Mouse (Mus musculus): ENCODE measurements around the gene Apol8.
"Not testable (repeated sequence)": the region's sequence is repeated elsewhere in the genome, so short reads cannot be mapped to it uniquely, and the experiment has no call there.

Gene Apol8

GRCm38 (mm10) chr15:77752443-77752842, 4.4 kb downstream of the Apol8 start:
- no peak for DNase-seq (ENCODE audit: low read depth, low spot score)

DNA sequence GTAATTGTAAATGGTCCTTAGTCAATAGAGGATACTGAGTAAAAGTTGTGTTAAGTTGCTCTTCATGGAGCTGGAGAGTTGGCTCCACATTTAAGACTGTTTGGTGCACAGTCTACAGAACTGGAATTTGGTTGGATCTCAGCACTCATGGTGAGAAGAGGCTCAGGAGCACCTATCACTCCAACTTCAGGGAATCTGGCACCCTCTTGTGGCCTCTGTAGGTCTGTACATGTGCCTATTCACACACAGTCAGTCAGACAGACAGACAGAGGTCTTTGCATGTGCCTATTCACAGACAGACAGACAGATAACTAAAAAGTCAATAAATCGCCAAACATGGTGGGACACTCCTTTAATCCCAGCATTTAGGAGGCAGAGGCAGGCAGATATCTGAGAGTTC, 6.3 kb downstream of the Apol8 start:
- peak; percentile 81 for DNase-seq (ENCODE audit: low read depth, low spot score)

DNA sequence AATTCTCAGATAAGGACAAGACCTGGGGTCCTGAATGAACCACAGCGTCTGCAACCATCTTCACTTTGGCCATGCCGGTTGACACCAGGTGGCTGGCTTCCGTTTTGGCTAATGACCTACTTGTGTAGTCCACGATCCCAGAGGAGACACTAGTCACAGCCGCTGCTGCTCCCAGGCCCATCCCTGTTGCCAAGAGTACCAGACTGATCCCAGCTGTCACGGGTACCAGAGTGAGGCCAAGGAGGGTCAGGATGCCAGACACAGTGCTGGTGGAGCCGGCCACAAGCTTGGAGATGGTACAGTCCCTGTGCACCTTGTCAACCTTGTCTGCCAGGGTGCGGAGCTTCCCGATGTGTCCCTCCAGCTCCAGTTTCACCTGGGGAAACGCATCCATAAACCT, 7.1 kb downstream of the Apol8 start:
- DNase-seq (ENCODE audit: low read depth, low spot score) = no peak

GRCm38 (mm10) chr15:77748414-77748813, 8.4 kb downstream of the Apol8 start:
- DNase-seq (ENCODE audit: low read depth, low spot score) = no peak

GRCm38 (mm10) chr15:77746326-77746725, 10.5 kb downstream of the Apol8 start:
- no peak for DNase-seq (ENCODE audit: low read depth, low spot score)

GRCm38 (mm10) chr15:77745081-77745480, 11.7 kb downstream of the Apol8 start:
- DNase-seq (ENCODE audit: low read depth, low spot score) = no peak

GRCm38 (mm10) chr15:77744632-77745031, 12.2 kb downstream of the Apol8 start:
- DNase-seq (ENCODE audit: low read depth, low spot score) = no peak

DNA sequence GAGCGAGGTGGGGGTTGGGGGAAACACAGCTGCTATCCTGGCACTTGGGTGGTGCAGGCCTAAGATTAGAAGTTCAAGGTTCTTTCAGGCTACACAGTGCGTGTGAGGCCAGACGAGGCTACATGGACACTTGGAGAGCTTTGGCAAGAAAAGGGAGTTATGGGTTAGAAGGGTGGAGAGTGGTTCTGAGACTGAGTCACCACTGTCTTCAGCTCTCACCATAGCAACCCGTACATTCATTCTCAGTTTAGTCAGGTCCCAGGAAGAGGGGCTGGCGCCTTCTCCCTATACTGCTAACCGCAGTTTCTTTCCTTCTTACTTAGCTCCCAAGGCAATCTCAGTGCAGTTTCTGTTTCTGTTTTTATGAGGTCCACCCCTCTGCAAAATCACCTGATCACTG, 15.2 kb downstream of the Apol8 start:
- DNase-seq (ENCODE audit: low read depth, low spot score) = not testable (repeated sequence)

DNA sequence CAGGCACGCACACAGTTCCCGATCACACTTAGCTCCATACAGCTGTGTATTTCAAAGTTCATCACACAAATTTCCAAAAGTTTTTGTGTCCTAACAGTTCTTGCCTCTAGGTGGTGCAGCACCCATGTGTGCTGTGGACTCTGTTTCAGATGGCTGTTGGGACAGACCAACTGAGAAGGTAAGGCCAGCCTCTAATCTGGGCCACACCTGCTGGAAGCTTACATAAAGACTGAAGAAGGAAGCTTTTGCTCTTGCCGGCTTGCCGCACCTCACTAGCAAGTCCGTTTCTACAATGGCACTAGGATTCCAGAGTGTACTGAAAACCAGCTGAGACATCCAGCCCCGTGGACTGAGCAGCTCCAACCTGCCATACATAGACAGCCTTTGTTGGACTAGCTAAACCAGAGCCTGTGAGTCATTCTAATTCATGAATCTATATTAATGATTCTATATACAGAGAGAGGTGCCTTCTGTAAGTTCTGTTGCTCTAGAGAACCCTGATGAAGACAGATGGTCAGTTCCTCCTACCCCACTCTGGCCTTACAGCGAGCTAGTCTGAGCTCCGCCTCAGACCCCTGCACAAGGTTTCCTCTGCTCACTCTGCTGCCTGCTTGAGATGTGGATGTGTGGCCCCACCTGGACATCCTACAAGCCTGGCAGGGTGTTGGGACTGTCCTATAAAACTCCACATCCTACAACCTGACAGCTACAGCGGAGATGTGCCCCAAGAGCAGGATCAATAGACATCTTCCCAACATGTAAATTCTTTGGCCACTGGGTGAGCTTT, 16.1 kb downstream of the Apol8 start:
- no peak for DNase-seq (ENCODE audit: low read depth, low spot score)

GRCm38 (mm10) chr15:77733903-77734302, 22.9 kb downstream of the Apol8 start:
- DNase-seq (ENCODE audit: low read depth, low spot score) = not testable (repeated sequence)

- DNase-seq (ENCODE audit: low read depth, low spot score) = peak; percentile 61
Observed at GRCm38 (mm10) chr15:77733380-77733779, 23.4 kb downstream of the Apol8 start.

DNA sequence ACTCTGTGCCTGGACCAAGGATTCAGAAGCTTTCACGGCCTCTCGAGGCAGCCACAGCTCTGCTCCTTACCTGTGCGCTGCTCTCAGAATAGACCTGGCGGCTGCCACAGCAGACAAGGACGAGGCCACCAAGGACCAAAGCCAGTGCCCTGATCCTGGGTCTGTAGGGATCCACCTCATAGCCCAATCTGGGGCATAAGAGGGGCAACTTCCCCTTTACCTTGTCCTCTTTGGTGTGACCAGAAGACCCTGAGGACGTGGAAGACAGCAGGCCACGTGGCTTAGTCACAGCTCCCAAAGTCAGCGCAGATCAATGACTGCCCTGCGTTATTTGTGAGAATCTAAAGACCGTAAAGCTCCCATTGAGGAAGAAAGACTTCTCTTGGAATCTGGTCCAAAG, 24.0 kb downstream of the Apol8 start:
- not testable (repeated sequence) for DNase-seq (ENCODE audit: low read depth, low spot score)

GRCm38 (mm10) chr15:77731605-77732004, 25.2 kb downstream of the Apol8 start:
- DNase-seq (ENCODE audit: low read depth, low spot score) = no peak

GRCm38 (mm10) chr15:77728739-77729138, 28.1 kb downstream of the Apol8 start, which contains the start of gene Apol9b:
Apol9b (plus strand) TSS chr15:77729039.
- not testable (repeated sequence) for DNase-seq (ENCODE audit: low read depth, low spot score)

DNA sequence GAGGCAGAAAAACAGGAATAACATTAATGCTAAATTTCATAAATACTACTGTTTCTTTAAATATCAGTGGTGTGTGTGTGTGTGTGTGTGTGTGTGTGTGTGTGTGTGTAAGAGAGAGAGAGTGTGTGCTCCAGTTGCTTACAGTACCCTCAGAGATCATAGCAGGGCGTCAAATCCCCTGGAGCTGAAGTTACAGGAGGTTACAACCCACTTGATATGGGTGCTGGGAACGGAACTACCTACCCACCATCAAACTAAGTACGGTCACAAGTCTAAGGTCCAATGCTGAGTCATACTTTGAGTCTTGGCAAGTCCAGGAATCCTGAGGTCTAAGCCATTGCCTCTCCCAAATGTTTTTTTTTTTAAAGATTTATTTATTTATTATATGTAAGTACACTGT, 29.1 kb downstream of the Apol8 start:
- not testable (repeated sequence) for DNase-seq (ENCODE audit: low read depth, low spot score)

- peak; percentile 63 for DNase-seq (ENCODE audit: low read depth, low spot score)
Observed at GRCm38 (mm10) chr15:77727139-77727538, 29.7 kb downstream of the Apol8 start.

GRCm38 (mm10) chr15:77725393-77726020, 31.3 kb downstream of the Apol8 start:
- DNase-seq (ENCODE audit: low read depth, low spot score) = peak; percentile 71

DNA sequence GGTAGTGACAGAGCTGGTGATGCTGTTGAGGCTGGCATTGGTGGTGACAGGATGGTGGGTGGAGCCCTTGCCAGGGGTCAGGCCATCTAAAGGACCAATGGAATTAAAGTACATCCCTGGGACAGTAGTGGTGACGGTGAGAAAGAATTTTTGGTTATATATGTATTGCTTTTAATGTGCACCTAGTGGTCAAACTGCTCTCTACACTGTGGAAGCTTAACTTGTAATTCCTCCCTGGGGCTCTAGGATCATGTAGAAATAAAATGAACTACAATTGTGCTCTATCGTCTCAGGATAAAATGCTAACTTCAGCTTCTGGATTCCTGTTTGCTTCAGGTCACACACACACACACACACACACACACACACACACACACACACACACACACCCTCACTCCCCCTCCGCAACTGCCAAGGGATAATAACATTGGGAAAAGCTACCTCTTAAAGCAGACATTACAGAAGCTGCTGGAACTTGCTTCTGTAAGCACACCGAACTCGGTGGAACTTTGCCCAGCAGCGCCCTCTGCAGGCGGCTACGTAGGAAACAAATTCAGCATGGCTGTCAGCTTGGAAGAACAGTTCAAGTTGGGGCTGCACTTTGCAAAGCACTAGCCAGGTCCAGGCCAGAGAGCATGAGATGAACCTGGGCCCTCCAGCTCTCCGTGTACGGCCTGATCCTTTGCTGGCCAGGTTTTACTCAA, 32.4 kb downstream of the Apol8 start:
- DNase-seq (ENCODE audit: low read depth, low spot score) = not testable (repeated sequence)

DNA sequence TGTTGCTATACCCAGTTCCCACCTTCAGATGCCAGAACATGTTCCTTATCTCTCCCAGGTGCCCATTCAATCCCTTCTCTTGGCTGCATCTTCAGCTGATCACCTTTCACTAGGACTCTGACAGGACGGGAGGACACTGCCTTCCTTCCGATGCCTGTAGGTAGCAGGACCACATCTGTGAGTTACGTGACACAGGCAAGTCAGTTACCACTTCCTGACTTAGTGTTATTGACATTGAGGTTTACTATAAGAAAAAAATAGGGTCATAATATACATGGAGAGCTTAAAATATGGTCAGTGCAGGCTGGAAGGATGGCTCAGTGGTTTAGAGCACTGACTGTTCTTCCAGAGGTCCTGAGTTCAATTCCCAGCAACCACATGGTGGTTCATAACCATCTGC, 35.3 kb downstream of the Apol8 start:
- DNase-seq (ENCODE audit: low read depth, low spot score) = not testable (repeated sequence)

- not testable (repeated sequence) for DNase-seq (ENCODE audit: low read depth, low spot score)
Observed at GRCm38 (mm10) chr15:77718240-77718639, 38.6 kb downstream of the Apol8 start.

- DNase-seq (ENCODE audit: low read depth, low spot score) = not testable (repeated sequence)
Observed at GRCm38 (mm10) chr15:77708936-77709335, 47.9 kb downstream of the Apol8 start.

GRCm38 (mm10) chr15:77705306-77705705, 51.5 kb downstream of the Apol8 start:
- DNase-seq (ENCODE audit: low read depth, low spot score) = not testable (repeated sequence)

Data from 3T3-L1 (cell line).